Mouse (Mus musculus) cerebellum, adult 2 months (tissue): Measurements from ENCODE around the gene Erlin1.

Source experiments
- CTCF ChIP-seq: fragments of 200-500 bp; IDR thresholded peaks from 2 replicates; pipeline ENCODE4 v1.5.1; 2011; ENCODE audit warnings: low read depth, mild to moderate bottlenecking, control low read depth, low read length, moderate library complexity, borderline replicate concordance; ENCODE audit not compliant: insufficient read depth
- POLR2A ChIP-seq: fragments of 200-500 bp; IDR thresholded peaks from 2 replicates; pipeline ENCODE4 v1.6.1; 2011; ENCODE audit warnings: low read length, control low read depth, borderline replicate concordance; ENCODE audit not compliant: insufficient read depth

DNA sequence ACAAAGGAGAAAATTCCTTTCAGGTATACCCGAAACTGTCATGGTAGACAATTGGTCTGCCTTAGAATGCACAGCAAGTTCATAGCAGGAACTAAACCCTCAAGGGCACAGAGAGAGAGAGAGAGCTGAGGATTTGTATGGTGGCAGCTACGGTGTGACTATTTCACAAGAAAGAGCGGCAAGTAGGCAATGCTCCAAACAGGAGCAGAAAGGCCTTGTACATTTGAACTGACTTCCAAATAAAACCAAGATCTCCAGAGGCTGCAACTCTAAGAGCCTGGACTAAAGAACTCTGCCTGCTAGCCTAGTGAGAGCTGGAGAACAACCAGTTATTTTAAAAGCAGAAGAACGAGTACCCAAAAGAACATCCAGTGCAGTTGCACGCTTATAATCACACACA, 27.5 kb downstream of the Erlin1 start:
- TF ChIP-seq POLR2A (no peak), CTCF (no peak)
